Mouse (Mus musculus) megakaryocyte, embryonic 14.5 days (primary cell): ENCODE results near the gene Inpp5e. TPM values are rescaled to one million over a fixed set of nuclear protein-coding genes. Genes with fewer than 3 reads are reported as not detected.
A peak's percentile ranks its signal among the peaks of the same experiment; 100 is the strongest.

ENCODE experiments used
- H3K27me3 ChIP-seq: replicated peaks from 2 replicates; pipeline ENCODE3; 2012; ENCODE audit warnings: inconsistent platforms
- H3K36me3 ChIP-seq: replicated peaks from 2 replicates; pipeline ENCODE3; 2012; ENCODE audit warnings: low read length, inconsistent platforms, mixed read lengths
- H3K4me1 ChIP-seq: 2 replicates; pipeline ENCODE4 v1.6.1; 2012; ENCODE audit warnings: inconsistent platforms
- H3K4me3 ChIP-seq: replicated peaks from 2 replicates; pipeline ENCODE3; 2012; ENCODE audit warnings: moderate library complexity, mild to moderate bottlenecking, inconsistent platforms
- H3K9me3 ChIP-seq: 2 replicates; pipeline ENCODE4 v1.6.1; 2012; ENCODE audit warnings: inconsistent platforms
- FLI1 ChIP-seq: IDR thresholded peaks from 2 replicates; pipeline ENCODE4 v1.6.1; 2012; ENCODE audit warnings: low read length, inconsistent platforms, mixed read lengths
- GATA1 ChIP-seq: IDR thresholded peaks from 3 replicates; pipeline ENCODE4 v1.6.1; 2012; ENCODE audit warnings: mixed read lengths, low read length, inconsistent platforms, borderline replicate concordance
- polyA plus RNA-seq: library from polyadenylated mRNA; stranded (reverse); fragments of >175 nt; gene quantifications from 2 replicates; pipeline ENCODE4 v1.2.3, GENCODE M21; 2012; ENCODE audit warnings: low replicate concordance; ENCODE audit not compliant: insufficient read depth

The Inpp5e gene
- polyA plus RNA-seq, 1 experiment, result 6.3 TPM

- no peak for TF ChIP-seq FLI1
- no peak for TF ChIP-seq GATA1
- Histone ChIP-seq H3K4me1 (peaks cover 2% of the 10 kb centered on the region; the same call in 1 of the 2 replicates), H3K4me3 (no peak overlapping the region), H3K27me3 (no peaks in the 10 kb centered on the region), H3K36me3 (peaks cover 100% of the 10 kb centered on the region), H3K9me3 (no peaks in the 10 kb centered on the region)
Observed at GRCm38 (mm10) chr2:26421969-26422368, 13.0 kb upstream of the Inpp5e start.

- no peak overlapping the region for H3K4me3 ChIP-seq
- H3K9me3 ChIP-seq, result no peaks in the 10 kb centered on the region
- peaks cover 99% of the 10 kb centered on the region for H3K36me3 ChIP-seq
- H3K27me3 ChIP-seq, result no peaks in the 10 kb centered on the region
- H3K4me1 ChIP-seq, result peaks cover 4% of the 10 kb centered on the region; the same call in 1 of the 2 replicates
- TF ChIP-seq GATA1 (no peak), FLI1 (no peak)
Observed at GRCm38 (mm10) chr2:26418120-26418519, 9.1 kb upstream of the Inpp5e start.

- Histone ChIP-seq H3K36me3 (peaks cover 99% of the 10 kb centered on the region), H3K27me3 (no peaks in the 10 kb centered on the region), H3K4me1 (peaks cover 4% of the 10 kb centered on the region; the same call in 1 of the 2 replicates), H3K9me3 (no peaks in the 10 kb centered on the region), H3K4me3 (no peak overlapping the region)
- TF ChIP-seq FLI1, result no peak
- TF ChIP-seq GATA1, result no peak
Observed at GRCm38 (mm10) chr2:26417066-26417465, 8.1 kb upstream of the Inpp5e start.

- Histone ChIP-seq H3K9me3 (no peaks in the 10 kb centered on the region), H3K4me1 (peaks cover 49% of the 10 kb centered on the region), H3K36me3 (peaks cover 84% of the 10 kb centered on the region), H3K4me3 (no peak overlapping the region), H3K27me3 (no peaks in the 10 kb centered on the region)
- no peak for TF ChIP-seq GATA1
- no peak for TF ChIP-seq FLI1
Observed at GRCm38 (mm10) chr2:26410931-26411411, 2.0 kb upstream of the Inpp5e start.

- Histone ChIP-seq H3K36me3 (peaks cover 84% of the 10 kb centered on the region), H3K27me3 (no peaks in the 10 kb centered on the region), H3K9me3 (no peaks in the 10 kb centered on the region), H3K4me1 (peaks cover 58% of the 10 kb centered on the region), H3K4me3 (no peak overlapping the region)
- no peak for TF ChIP-seq GATA1
- no peak for TF ChIP-seq FLI1
Observed at GRCm38 (mm10) chr2:26410091-26410490, 1.1 kb upstream of the Inpp5e start.

GRCm38 (mm10) chr2:26409362-26409761 is 359 bp upstream of the Inpp5e start:
- Histone ChIP-seq H3K4me1 (peaks cover 65% of the 10 kb centered on the region), H3K27me3 (no peaks in the 10 kb centered on the region), H3K4me3 (peak overlapping the region; percentile 98), H3K9me3 (no peaks in the 10 kb centered on the region), H3K36me3 (peaks cover 84% of the 10 kb centered on the region)
- no peak for TF ChIP-seq GATA1
- no peak for TF ChIP-seq FLI1

- TF ChIP-seq FLI1 (no peak), GATA1 (no peak)
- Histone ChIP-seq H3K27me3 (no peaks in the 10 kb centered on the region), H3K36me3 (peaks cover 89% of the 10 kb centered on the region)
Observed at GRCm38 (mm10) chr2:26403306-26403705, 5.7 kb downstream of the Inpp5e start.

GRCm38 (mm10) chr2:26402265-26402664 is 6.7 kb downstream of the Inpp5e start:
- Histone ChIP-seq H3K4me1 (peaks cover 53% of the 10 kb centered on the region), H3K36me3 (peaks cover 91% of the 10 kb centered on the region), H3K4me3 (no peak overlapping the region), H3K9me3 (no peaks in the 10 kb centered on the region), H3K27me3 (no peaks in the 10 kb centered on the region)
- TF ChIP-seq FLI1 (no peak), GATA1 (no peak)

More at GRCm38 (mm10) chr2:26403306-26403705, 5.7 kb downstream of the Inpp5e start:
- H3K9me3 ChIP-seq, result no peaks in the 10 kb centered on the region
- no peak overlapping the region for H3K4me3 ChIP-seq
- peaks cover 63% of the 10 kb centered on the region for H3K4me1 ChIP-seq

- Histone ChIP-seq H3K36me3 (peaks cover 92% of the 10 kb centered on the region), H3K4me1 (peaks cover 40% of the 10 kb centered on the region)
- TF ChIP-seq GATA1, result no peak
- TF ChIP-seq FLI1, result no peak
Observed at GRCm38 (mm10) chr2:26401023-26401422, 8.0 kb downstream of the Inpp5e start.

GRCm38 (mm10) chr2:26400296-26400695 is 8.7 kb downstream of the Inpp5e start:
- TF ChIP-seq FLI1 (no peak), GATA1 (no peak)
- no peaks in the 10 kb centered on the region for H3K9me3 ChIP-seq
- H3K4me3 ChIP-seq, result no peak overlapping the region
- no peaks in the 10 kb centered on the region for H3K27me3 ChIP-seq
- H3K4me1 ChIP-seq, result peaks cover 33% of the 10 kb centered on the region
- H3K36me3 ChIP-seq, result peaks cover 92% of the 10 kb centered on the region

More at GRCm38 (mm10) chr2:26401023-26401422, 8.0 kb downstream of the Inpp5e start:
- no peaks in the 10 kb centered on the region for H3K9me3 ChIP-seq
- no peak overlapping the region for H3K4me3 ChIP-seq
- no peaks in the 10 kb centered on the region for H3K27me3 ChIP-seq
